Mouse (Mus musculus): Measurements from ENCODE around the gene Etfb. TPM values are rescaled to one million over a fixed set of nuclear protein-coding genes. Genes with fewer than 3 reads are reported as not detected.

Gene Etfb
- total RNA-seq, 2 experiments from 2014 or later: 456 to 825 TPM

- ATAC-seq (replicated peaks; ENCODE audit: poor library complexity): no peak
Observed at GRCm38 (mm10) chr7:43448246-43448645, 4.4 kb downstream of the Etfb start.

DNA sequence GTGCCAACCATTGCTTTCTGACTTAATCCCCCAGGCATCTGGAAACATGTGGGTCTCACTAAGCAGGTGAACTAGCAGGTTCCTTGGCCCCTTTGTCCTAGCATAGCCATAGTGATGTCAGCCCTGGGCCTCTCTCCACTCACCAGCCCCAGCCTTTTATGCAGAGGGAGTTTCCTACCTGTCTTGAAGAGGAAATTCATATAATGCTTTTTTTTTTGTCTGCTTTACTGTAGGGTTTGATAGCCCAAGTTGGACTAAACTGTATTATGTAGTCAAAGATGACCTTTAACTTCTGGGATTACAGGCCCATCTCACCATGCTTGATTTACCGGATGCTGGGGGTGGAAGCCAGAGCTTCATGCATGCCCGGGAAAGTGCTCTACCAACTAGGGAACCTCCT, 5.9 kb downstream of the Etfb start:
- ATAC-seq (replicated peaks; ENCODE audit: poor library complexity): no peak

- ATAC-seq (replicated peaks; ENCODE audit: poor library complexity): no peak
Observed at GRCm38 (mm10) chr7:43451726-43452125, 7.8 kb downstream of the Etfb start.

DNA sequence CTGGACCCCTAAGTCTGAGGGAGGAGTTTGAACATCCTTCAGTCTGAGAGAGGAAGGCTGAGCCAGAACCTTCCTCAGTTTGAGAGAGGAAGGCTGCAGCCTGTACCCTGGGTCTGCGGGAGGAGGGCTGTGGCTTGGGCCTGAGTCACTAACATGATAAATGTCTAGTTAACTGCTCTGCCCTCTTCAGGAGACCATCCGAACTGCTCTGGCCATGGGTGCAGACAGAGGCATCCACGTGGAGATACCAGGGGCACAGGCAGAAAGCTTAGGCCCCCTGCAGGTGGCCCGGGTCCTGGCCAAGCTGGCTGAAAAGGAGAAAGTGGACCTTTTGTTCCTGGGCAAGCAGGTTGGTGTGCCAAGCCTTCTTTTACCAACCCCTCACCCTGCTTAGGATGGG, 8.7 kb downstream of the Etfb start:
- peak; percentile 88 for ATAC-seq (replicated peaks; ENCODE audit: poor library complexity)

GRCm38 (mm10) chr7:43453599-43454355, 9.9 kb downstream of the Etfb start:
- peak; percentile 6 for ATAC-seq (replicated peaks; ENCODE audit: poor library complexity)

DNA sequence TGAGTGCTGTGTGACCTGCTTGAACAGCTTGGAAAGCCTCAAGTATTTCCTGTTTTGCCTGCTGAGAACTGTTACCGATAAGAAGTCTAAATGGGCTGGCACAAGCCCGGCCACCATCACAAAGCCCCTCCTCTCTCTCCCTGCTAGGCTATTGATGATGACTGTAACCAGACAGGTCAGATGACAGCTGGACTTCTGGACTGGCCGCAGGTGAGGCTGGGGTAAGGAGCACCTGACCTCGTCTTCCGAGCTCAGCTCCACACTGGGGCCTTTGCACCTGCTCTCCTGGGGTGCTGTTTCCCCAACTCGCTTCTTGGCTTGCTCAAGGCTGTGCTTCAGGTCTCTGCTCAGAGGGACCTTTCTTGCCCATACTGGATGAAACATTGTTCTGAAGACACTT, 10.5 kb downstream of the Etfb start:
- no peak for ATAC-seq (replicated peaks; ENCODE audit: poor library complexity)

DNA sequence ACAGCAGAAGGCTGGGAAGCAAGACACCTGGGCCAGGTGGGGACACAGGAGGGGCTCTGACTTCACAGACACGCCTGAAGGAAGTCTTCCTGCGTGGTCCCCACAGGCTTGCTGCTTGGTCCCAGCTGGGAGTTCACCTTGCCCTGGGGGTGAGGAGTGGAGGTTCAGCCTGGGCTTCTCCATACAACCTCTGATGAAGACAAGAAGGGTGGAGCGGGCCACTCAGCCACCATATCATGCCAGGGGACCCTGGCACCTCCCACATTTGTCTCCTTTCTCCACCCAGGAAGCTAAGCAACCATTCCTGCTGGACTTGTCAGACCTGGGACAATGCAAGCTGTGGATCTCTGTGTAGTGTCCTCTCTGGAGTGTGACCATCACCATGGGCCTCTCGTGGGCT, 19.0 kb downstream of the Etfb start, which contains the start of gene Vsig10l:
Gene Vsig10l, plus strand, starts transcription at position 301 of the 400 bp plus-strand sequence.
- no peak for ATAC-seq (replicated peaks; ENCODE audit: poor library complexity)

GRCm38 (mm10) chr7:43463976-43464375, 20.1 kb downstream of the Etfb start:
- ATAC-seq (replicated peaks; ENCODE audit: poor library complexity): no peak

GRCm38 (mm10) chr7:43464864-43465343, 21.0 kb downstream of the Etfb start:
- peak; percentile 38; the same call in 1 of the 2 replicates for ATAC-seq (replicated peaks; ENCODE audit: poor library complexity)

GRCm38 (mm10) chr7:43465344-43466098, 21.6 kb downstream of the Etfb start:
- ATAC-seq (replicated peaks; ENCODE audit: poor library complexity): peak; percentile 82

DNA sequence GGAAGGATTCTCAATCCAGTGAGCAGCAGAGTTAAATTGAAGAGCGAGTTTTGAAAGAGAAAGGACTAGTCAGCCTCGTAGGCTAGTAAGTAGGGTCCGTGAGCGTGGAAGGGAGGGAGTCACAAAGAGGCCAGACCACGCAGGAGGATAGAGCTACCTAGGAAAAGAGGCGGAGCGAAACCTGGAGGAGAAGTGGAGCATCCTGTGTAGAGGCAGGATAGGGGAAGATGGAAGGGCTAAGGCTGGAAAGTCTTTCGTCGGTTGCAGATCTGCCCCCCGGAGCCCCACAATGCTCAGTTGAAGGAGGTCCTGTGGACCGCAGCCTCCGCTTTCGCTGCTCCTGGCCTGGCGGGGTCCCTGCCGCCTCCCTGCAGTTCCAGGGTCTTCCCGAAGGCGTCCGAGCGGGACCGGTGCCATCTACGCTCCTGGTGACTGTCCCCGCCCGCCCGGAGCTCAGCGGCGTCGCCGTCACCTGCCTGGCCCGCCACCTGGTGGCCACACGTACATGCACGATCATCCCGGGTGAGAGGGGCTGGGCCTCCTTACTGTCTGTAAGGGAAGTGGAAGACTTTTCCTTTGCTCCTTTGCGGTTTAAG, 22.3 kb downstream of the Etfb start:
- ATAC-seq (replicated peaks; ENCODE audit: poor library complexity): peak; percentile 65

- ATAC-seq (replicated peaks; ENCODE audit: poor library complexity): 0 out of 2 replicates have a peak, but pooled peaks have one; percentile 16
Observed at GRCm38 (mm10) chr7:43470373-43470772, 26.5 kb downstream of the Etfb start.

DNA sequence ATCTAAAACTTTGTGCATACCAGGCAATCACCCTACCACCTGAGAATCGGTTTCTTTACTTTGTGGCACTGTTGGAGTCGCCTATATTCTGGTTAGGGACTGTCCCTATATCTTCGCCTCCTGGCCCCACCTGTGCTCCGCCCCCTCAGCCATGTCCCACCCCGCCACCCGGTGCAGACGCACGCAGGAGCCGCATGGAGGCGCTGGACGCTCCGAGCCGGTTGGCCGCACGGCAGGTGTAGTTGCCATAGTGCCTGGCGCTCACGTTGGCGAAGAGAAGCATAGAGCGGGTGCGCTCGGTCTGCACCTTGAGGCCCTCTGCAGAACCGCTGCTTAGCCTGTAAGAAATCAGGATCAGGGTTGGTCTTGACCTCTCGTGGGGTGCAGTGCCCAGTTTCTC, 31.8 kb downstream of the Etfb start:
- peak; percentile 77 for ATAC-seq (replicated peaks; ENCODE audit: poor library complexity)

GRCm38 (mm10) chr7:43476376-43476775, 32.5 kb downstream of the Etfb start:
- ATAC-seq (replicated peaks; ENCODE audit: poor library complexity): no peak

GRCm38 (mm10) chr7:43481191-43481590, 37.3 kb downstream of the Etfb start:
- ATAC-seq (replicated peaks; ENCODE audit: poor library complexity): no peak

DNA sequence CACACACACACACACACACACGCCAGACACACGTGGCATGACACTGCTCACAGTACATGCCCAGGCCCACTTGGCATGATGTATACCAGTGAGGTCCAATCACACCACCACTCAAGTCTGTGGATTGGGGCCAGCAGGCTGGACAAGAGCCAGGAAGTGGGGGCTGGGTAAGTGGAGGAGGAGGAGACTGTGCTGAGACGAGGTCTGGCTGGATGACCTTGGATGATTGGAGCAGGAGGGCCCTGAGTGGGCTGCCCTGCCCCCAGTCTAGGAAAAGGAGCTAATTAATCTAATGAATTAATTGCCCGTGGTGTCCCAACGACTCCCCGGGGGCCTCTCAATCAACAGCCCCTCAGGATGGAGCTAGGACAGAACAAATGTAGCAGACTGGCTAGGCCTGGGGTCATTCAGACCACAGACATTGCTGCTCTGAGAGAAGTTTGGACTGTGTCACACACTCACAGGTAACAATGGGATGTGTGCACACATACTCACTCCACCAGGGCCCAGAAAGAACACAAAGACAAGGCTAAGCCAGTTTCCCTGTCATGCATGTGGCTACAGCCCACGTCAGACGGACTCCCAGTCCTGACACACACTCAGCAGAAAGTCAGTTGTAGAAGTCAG, 38.3 kb downstream of the Etfb start:
- no peak for ATAC-seq (replicated peaks; ENCODE audit: poor library complexity)

DNA sequence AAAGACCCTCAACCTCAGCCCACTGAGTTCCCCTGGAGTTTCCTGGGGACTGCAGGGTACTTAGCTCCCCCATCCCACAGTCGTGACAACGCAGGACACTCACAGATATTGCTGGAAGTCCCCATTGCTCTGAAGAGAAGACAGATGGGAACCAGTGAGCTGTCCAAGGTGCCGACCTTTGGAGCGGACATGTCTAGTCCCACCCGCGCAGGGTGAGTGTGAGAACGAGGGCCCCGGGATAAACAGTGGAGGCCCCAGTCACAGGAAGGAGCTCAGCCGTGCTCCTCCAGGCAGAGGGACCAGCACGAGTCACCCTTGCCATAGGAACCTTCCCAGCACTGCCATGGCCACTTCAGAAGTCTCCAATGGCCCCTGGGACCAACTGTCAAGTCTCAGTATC, 39.4 kb downstream of the Etfb start:
- ATAC-seq (replicated peaks; ENCODE audit: poor library complexity): peak; percentile 64; the same call in 1 of the 2 replicates

GRCm38 (mm10) chr7:43488646-43489045, 44.8 kb downstream of the Etfb start:
- ATAC-seq (replicated peaks; ENCODE audit: poor library complexity): 0 out of 2 replicates have a peak, but pooled peaks have one; percentile 4

- no peak for ATAC-seq (replicated peaks; ENCODE audit: poor library complexity)
Observed at GRCm38 (mm10) chr7:43489631-43490125, 45.8 kb downstream of the Etfb start, which contains the start of gene Iglon5. Gene Iglon5, minus strand, starts transcription at chr7:43490075.

DNA sequence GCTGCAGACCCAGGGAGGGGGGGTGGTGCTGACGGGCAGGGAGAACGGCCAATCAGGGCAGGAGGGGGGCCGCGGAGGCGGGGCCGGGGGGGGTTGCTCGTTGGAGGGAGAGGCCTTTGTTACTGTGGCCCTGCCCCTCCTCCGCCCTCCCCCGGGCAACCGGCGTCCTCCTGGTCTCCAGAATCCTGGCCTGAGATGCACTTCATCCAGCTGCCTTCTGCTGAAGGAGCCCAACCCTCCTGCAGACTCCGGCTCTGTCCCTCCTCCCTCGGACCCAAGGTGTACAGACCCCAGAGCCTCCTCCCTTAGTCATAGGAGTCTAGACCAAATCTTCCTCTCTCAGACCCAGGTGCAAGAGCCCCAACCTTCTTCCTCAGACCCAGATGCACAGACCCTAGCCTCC, 46.3 kb downstream of the Etfb start:
- no peak for ATAC-seq (replicated peaks; ENCODE audit: poor library complexity)

DNA sequence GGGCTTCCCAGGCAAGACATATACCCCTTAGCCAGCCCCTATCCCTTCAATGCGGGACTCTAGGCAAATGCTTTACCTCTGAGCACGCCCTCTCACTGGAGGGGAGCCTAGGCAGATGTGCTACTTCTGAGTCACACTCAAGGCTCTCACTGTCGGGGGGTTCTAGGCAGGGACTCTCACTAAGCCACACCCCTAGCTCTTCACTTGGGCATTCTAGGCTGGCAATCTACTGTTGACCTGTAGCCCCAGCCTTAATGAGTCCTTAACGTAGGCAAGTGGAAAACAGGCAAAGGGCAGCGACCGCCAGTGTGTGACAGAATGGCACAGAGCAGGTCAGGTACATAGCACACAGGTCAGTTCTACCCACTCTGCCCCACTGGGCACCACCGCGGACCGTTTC, 47.0 kb downstream of the Etfb start:
- no peak for ATAC-seq (replicated peaks; ENCODE audit: poor library complexity)
